Comparison of ENCODE assay signal across 23 mouse cellular contexts in the genomic region with DNA sequence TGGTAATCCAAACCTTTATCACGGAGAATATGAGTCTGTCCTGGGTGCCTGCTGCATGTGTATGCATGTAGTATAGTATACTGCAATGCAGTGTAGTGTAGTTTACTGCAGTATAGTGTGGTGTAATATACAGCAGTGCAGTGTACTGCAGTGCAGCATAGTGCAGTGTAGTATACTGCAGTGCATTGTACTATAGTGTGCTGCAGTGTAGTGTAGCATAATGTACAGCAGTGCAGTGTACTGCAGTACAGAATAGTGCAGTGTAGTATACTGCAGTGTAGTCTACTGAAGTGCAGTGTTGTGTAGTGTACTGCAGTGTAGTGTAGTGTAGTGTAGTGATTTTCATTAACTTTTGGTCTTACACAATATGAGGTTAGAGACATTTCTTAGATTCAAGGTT. TPM values are rescaled to one million over a fixed set of nuclear protein-coding genes. Genes with fewer than 3 reads are reported as not detected.
DNase-seq lines count a peak whose midpoint lies in the region; ATAC-seq lines count a peak whose summit lies in the region.
"Had no signal": no experiment of that assay in that cellular context is flagged by ENCODE, and none has a peak within 500 bp of the region (broad histone marks: within the 10 kb centered on the region; RNA-seq: fewer than 3 reads in every experiment).

No protein-coding gene starts in this region.

- H3K4me3 ChIP-seq in forebrain, embryonic 15.5 days, result no peak overlapping the region
- H3K4me3 ChIP-seq in forebrain, embryonic 13.5 days, result no peak overlapping the region
- H3K4me3 ChIP-seq in intestine, embryonic 15.5 days (replicated peaks), result no peak overlapping the region
- H3K4me3 ChIP-seq in intestine, embryonic 16.5 days (ENCODE audit: low read length), result no peak overlapping the region
- H3K4me3 ChIP-seq in megakaryocyte, embryonic 14.5 days (replicated peaks), result peak overlapping the region; percentile 42
- H3K4me3 ChIP-seq: embryonic facial prominence, embryonic 12.5 days; heart, adult 2 months; heart, embryonic 13.5 days; midbrain, embryonic 13.5 days; stomach, embryonic 15.5 days had no signal

- no peak overlapping the region for H3K27ac ChIP-seq in forebrain, embryonic 15.5 days (replicated peaks)
- no peak overlapping the region for H3K27ac ChIP-seq in forebrain, embryonic 13.5 days
- no peak overlapping the region for H3K27ac ChIP-seq in intestine, embryonic 15.5 days
- no peak overlapping the region for H3K27ac ChIP-seq in intestine, embryonic 16.5 days (ENCODE audit: low read length)
- H3K27ac ChIP-seq: embryonic facial prominence, embryonic 12.5 days; heart, adult 2 months; midbrain, embryonic 13.5 days; stomach, embryonic 15.5 days had no signal

- peak; percentile 46; the same call in 1 of the 2 replicates for ATAC-seq in forebrain, embryonic 15.5 days (replicated peaks)
- no peak for ATAC-seq in forebrain, embryonic 13.5 days
- ATAC-seq in intestine, embryonic 15.5 days, result peak; percentile 45; the same call in 1 of the 2 replicates
- ATAC-seq in intestine, embryonic 16.5 days, result no peak
- no peak for ATAC-seq in megakaryocyte, adult 5-6 weeks (ENCODE audit: poor library complexity, severe bottlenecking)
- 0 out of 2 replicates have a peak, but pooled peaks have one; percentile 10 for ATAC-seq in erythroid progenitor cell, adult 5-6 weeks (replicated peaks; ENCODE audit: low FRiP score, poor library complexity, severe bottlenecking)
- ATAC-seq: midbrain, embryonic 13.5 days had no signal

- 85% methylated on average over 1 of the region's 1 CpGs for WGBS in forebrain, embryonic 15.5 days
- 97% methylated on average over 1 of the region's 1 CpGs for WGBS in forebrain, embryonic 13.5 days
- WGBS in intestine, embryonic 15.5 days, result 96% methylated on average over 1 of the region's 1 CpGs
- 85% methylated on average over 1 of the region's 1 CpGs for WGBS in intestine, embryonic 16.5 days

- DNase-seq in cerebellum, adult 9-11 months, result no peak
- DNase-seq: adrenal gland, postnatal 36 days; cerebellum, adult 11 months; cerebellum, postnatal 10 days; gastrocnemius, postnatal 25 days; heart, adult 2 months; heart, postnatal 14 days; kidney, adult 2 months; kidney, postnatal 25 days; layer of hippocampus, postnatal 36 days; lung, postnatal 14 days; thymus, postnatal 36 days had no signal

- H3K4me2 ChIP-seq in forebrain, embryonic 15.5 days (replicated peaks), result no peak overlapping the region
- no peak overlapping the region for H3K4me2 ChIP-seq in forebrain, embryonic 13.5 days
- no peak overlapping the region for H3K4me2 ChIP-seq in intestine, embryonic 15.5 days (replicated peaks)
- no peak overlapping the region for H3K4me2 ChIP-seq in intestine, embryonic 16.5 days (ENCODE audit: low read depth, low read length)
- H3K4me2 ChIP-seq: embryonic facial prominence, embryonic 12.5 days; heart, embryonic 13.5 days; midbrain, embryonic 13.5 days; stomach, embryonic 15.5 days had no signal

- H3K4me1 ChIP-seq in forebrain, embryonic 15.5 days, result peaks cover 16% of the 10 kb centered on the region; the same call in 1 of the 2 replicates
- H3K4me1 ChIP-seq in forebrain, embryonic 13.5 days, result peaks cover 9% of the 10 kb centered on the region; the same call in 1 of the 2 replicates
- H3K4me1 ChIP-seq in intestine, embryonic 15.5 days (replicated peaks), result peaks cover 8% of the 10 kb centered on the region; the same call in 1 of the 2 replicates
- peaks cover 12% of the 10 kb centered on the region for H3K4me1 ChIP-seq in intestine, embryonic 16.5 days (ENCODE audit: control insufficient read depth, insufficient read depth, low read length)
- peaks cover 15% of the 10 kb centered on the region for H3K4me1 ChIP-seq in megakaryocyte, embryonic 14.5 days
- H3K4me1 ChIP-seq: embryonic facial prominence, embryonic 12.5 days had no signal

- H3K36me3 ChIP-seq in forebrain, embryonic 15.5 days, result no peaks in the 10 kb centered on the region
- no peaks in the 10 kb centered on the region for H3K36me3 ChIP-seq in forebrain, embryonic 13.5 days (ENCODE audit: poor library complexity, severe bottlenecking)
- H3K36me3 ChIP-seq in intestine, embryonic 15.5 days, result no peaks in the 10 kb centered on the region
- H3K36me3 ChIP-seq in intestine, embryonic 16.5 days (ENCODE audit: control insufficient read depth, insufficient read depth, low read length), result no peaks in the 10 kb centered on the region
- H3K36me3 ChIP-seq in megakaryocyte, embryonic 14.5 days (replicated peaks; ENCODE audit: low read length), result no peaks in the 10 kb centered on the region
- H3K36me3 ChIP-seq: embryonic facial prominence, embryonic 12.5 days; heart, embryonic 13.5 days; midbrain, embryonic 13.5 days; stomach, embryonic 15.5 days had no signal

- H3K27me3 ChIP-seq in forebrain, embryonic 15.5 days, result no peaks in the 10 kb centered on the region
- no peaks in the 10 kb centered on the region for H3K27me3 ChIP-seq in forebrain, embryonic 13.5 days
- no peaks in the 10 kb centered on the region for H3K27me3 ChIP-seq in intestine, embryonic 15.5 days (replicated peaks)
- no peaks in the 10 kb centered on the region for H3K27me3 ChIP-seq in intestine, embryonic 16.5 days (replicated peaks; ENCODE audit: control insufficient read depth, insufficient read depth, low read length)
- H3K27me3 ChIP-seq in megakaryocyte, embryonic 14.5 days (replicated peaks), result no peaks in the 10 kb centered on the region
- H3K27me3 ChIP-seq: embryonic facial prominence, embryonic 12.5 days; heart, embryonic 13.5 days; midbrain, embryonic 13.5 days; stomach, embryonic 15.5 days had no signal

- H3K9ac ChIP-seq in forebrain, embryonic 15.5 days (replicated peaks), result no peak overlapping the region
- no peak overlapping the region for H3K9ac ChIP-seq in forebrain, embryonic 13.5 days
- no peak overlapping the region for H3K9ac ChIP-seq in intestine, embryonic 15.5 days
- no peak overlapping the region for H3K9ac ChIP-seq in intestine, embryonic 16.5 days (ENCODE audit: low read depth, low read length)
- H3K9ac ChIP-seq: embryonic facial prominence, embryonic 12.5 days; midbrain, embryonic 13.5 days; stomach, embryonic 15.5 days had no signal

- H3K9me3 ChIP-seq in forebrain, embryonic 15.5 days, result no peaks in the 10 kb centered on the region
- no peaks in the 10 kb centered on the region for H3K9me3 ChIP-seq in forebrain, embryonic 13.5 days (replicated peaks)
- H3K9me3 ChIP-seq in intestine, embryonic 15.5 days, result no peaks in the 10 kb centered on the region
- no peaks in the 10 kb centered on the region for H3K9me3 ChIP-seq in intestine, embryonic 16.5 days (ENCODE audit: control insufficient read depth, low read length)
- H3K9me3 ChIP-seq in megakaryocyte, embryonic 14.5 days, result no peaks in the 10 kb centered on the region
- H3K9me3 ChIP-seq: embryonic facial prominence, embryonic 12.5 days; heart, embryonic 13.5 days; midbrain, embryonic 13.5 days; stomach, embryonic 15.5 days had no signal

RNA-seq across cellular contexts. Expression of a gene that starts 17.9 kb away (rescaled TPM):
- 5.9 and 6.4 TPM in 2 replicates for polyA plus RNA-seq in forebrain, embryonic 15.5 days (2015; fragmentation: Nextera tagmentation; extraction: Ambion mirVana)
- 7.1 and 8.5 TPM in 2 replicates for polyA plus RNA-seq in forebrain, embryonic 13.5 days (2015; fragmentation: Nextera tagmentation; extraction: Ambion mirVana)
- 4.7 and 5.2 TPM in 2 replicates for polyA plus RNA-seq in intestine, embryonic 15.5 days (2015; fragmentation: Nextera tagmentation; extraction: Ambion mirVana)
- 3.0 and 3.7 TPM in 2 replicates for polyA plus RNA-seq in intestine, embryonic 16.5 days (2015; fragmentation: Nextera tagmentation; extraction: Ambion mirVana)
- 4.5 and 6.1 TPM in 2 replicates for polyA plus RNA-seq in megakaryocyte, embryonic 14.5 days (2012; ENCODE audit: insufficient read depth, low replicate concordance)
- total RNA-seq in megakaryocyte, adult 5-6 weeks (2015), result 16.5 and 18.7 TPM in 2 replicates
- total RNA-seq in megakaryocyte, adult 5-6 weeks (2017), result 9.9 and 15.7 TPM in 2 replicates
- 6.3 and 9.7 TPM in 2 replicates for total RNA-seq in erythroid progenitor cell, adult 5-6 weeks (2015; ENCODE audit: low replicate concordance)
- 3.6 and 5.7 TPM in 2 replicates for total RNA-seq in erythroid progenitor cell, adult 5-6 weeks (2017; ENCODE audit: low replicate concordance)

Comparison
In these comparisons a context has a peak if more than half of its experiments do, and no peak if none do; other contexts are left out.
1. ATAC-seq: peak in forebrain, embryonic 15.5 days (single experiment), intestine, embryonic 15.5 days (single experiment) and erythroid progenitor cell, adult 5-6 weeks (single experiment); none in forebrain, embryonic 13.5 days (single experiment), intestine, embryonic 16.5 days (single experiment) and megakaryocyte, adult 5-6 weeks (single experiment).